Mouse (Mus musculus) heart, postnatal 0 days (tissue): ENCODE results near the gene U2af1.

Source experiments
- CTCF ChIP-seq: IDR thresholded peaks from 2 replicates; pipeline ENCODE4 v1.5.1; 2016; ENCODE audit warnings: antibody characterized with exemption, control low read depth, low read depth
- EP300 ChIP-seq: IDR thresholded peaks from 2 replicates; pipeline ENCODE4 v1.6.1; 2016; ENCODE audit warnings: antibody characterized with exemption, low read depth

GRCm38 (mm10) chr17:31671698-31672097 lies 13.0 kb upstream of the U2af1 start:
- TF ChIP-seq CTCF = no peak
- TF ChIP-seq EP300 = no peak
